Mouse (Mus musculus) intestine, postnatal 0 days (tissue): ENCODE data around the gene Cenpo. TPM values are rescaled to one million over a fixed set of nuclear protein-coding genes. Genes with fewer than 3 reads are reported as not detected.
A peak's percentile ranks its signal among the peaks of the same experiment; 100 is the strongest.
"Not testable (repeated sequence)": the region's sequence is repeated elsewhere in the genome, so short reads cannot be mapped to it uniquely, and the experiment has no call there.

Source experiments
- ATAC-seq: fragments of 200-750 bp; cut with Nextera tagmentation; 2 replicates; pipeline ENCODE4 v1.8.0; 2017; ENCODE audit warnings: mild to moderate bottlenecking, moderate TSS enrichment, moderate library complexity
- H3K27ac ChIP-seq: fragments of 300-500 bp; sonication (generic); 2 replicates; pipeline ENCODE4 v1.5.1; 2014; ENCODE audit warnings: mild to moderate bottlenecking, low read depth, low read length, moderate library complexity
- H3K27me3 ChIP-seq: fragments of 300-500 bp; sonication (generic); replicated peaks from 2 replicates; pipeline ENCODE4 v1.6.1; 2014; ENCODE audit warnings: low read length, mixed read lengths; ENCODE audit not compliant: control insufficient read depth, insufficient read depth
- H3K36me3 ChIP-seq: fragments of 300-500 bp; sonication (generic); 2 replicates; pipeline ENCODE4 v1.6.1; 2014; ENCODE audit warnings: mild to moderate bottlenecking, moderate library complexity; ENCODE audit not compliant: control insufficient read depth, insufficient read depth
- H3K4me1 ChIP-seq: fragments of 300-500 bp; sonication (generic); replicated peaks from 2 replicates; pipeline ENCODE4 v1.6.1; 2014; ENCODE audit warnings: antibody characterized with exemption, low read length, mixed read lengths; ENCODE audit not compliant: control insufficient read depth, insufficient read depth
- H3K4me2 ChIP-seq: fragments of 300-500 bp; sonication (generic); replicated peaks from 2 replicates; pipeline ENCODE4 v1.6.1; 2014; ENCODE audit warnings: low read depth, mild to moderate bottlenecking, moderate library complexity
- H3K4me3 ChIP-seq: fragments of 300-500 bp; sonication (generic); 2 replicates; pipeline ENCODE4 v1.5.1; 2014; ENCODE audit warnings: low read depth, low read length
- H3K9ac ChIP-seq: fragments of 300-500 bp; sonication (generic); 2 replicates; pipeline ENCODE4 v1.6.1; 2014; ENCODE audit warnings: mild to moderate bottlenecking, low read depth, low read length
- H3K9me3 ChIP-seq: fragments of 300-500 bp; sonication (generic); 2 replicates; pipeline ENCODE4 v1.6.1; 2016; ENCODE audit warnings: mixed run types; ENCODE audit not compliant: control insufficient read depth
- CTCF ChIP-seq: sonication (generic); IDR thresholded peaks from 2 replicates; pipeline ENCODE4 v1.5.1; 2016; ENCODE audit warnings: low read depth, mild to moderate bottlenecking, control low read depth, antibody characterized with exemption, moderate library complexity
- WGBS: fragments of 180-500 bp; shearing (Covaris S2); extraction: QIAGEN DNeasy Blood & Tissue Kit; methylation state at CpG from one replicate; pipeline ENCODE4 v1.1.7; 2014; 5-methylcytosine and 5-hydroxymethylcytosine counted together
- polyA plus RNA-seq: library from polyadenylated mRNA; unstranded; fragments of >200 nt; fragmentation: Nextera tagmentation; extraction: Ambion mirVana; gene quantifications from 2 replicates; pipeline ENCODE4 v1.2.1, GENCODE M21; 2015

Gene Cenpo
- polyA plus RNA-seq, 1 experiment from 2014 or later, result 5.2 TPM

GRCm38 (mm10) chr12:4252742-4253655, 18.9 kb upstream of the Cenpo start:
- Histone ChIP-seq H3K4me1 (no peaks in the 10 kb centered on the region), H3K27me3 (no peaks in the 10 kb centered on the region), H3K9ac (no peak overlapping the region), H3K4me2 (no peak overlapping the region), H3K27ac (no peak overlapping the region), H3K4me3 (no peak overlapping the region), H3K9me3 (no peaks in the 10 kb centered on the region), H3K36me3 (peaks cover 24% of the 10 kb centered on the region; the same call in 1 of the 2 replicates)
- WGBS, result 85% methylated on average over 16 of the region's 16 CpGs
- no peak for ATAC-seq
- TF ChIP-seq CTCF, result no peak

GRCm38 (mm10) chr12:4249786-4250185, 15.7 kb upstream of the Cenpo start:
- Histone ChIP-seq H3K4me3 (no peak overlapping the region), H3K4me2 (no peak overlapping the region), H3K4me1 (no peaks in the 10 kb centered on the region), H3K36me3 (peaks cover 18% of the 10 kb centered on the region), H3K27me3 (no peaks in the 10 kb centered on the region), H3K9me3 (no peaks in the 10 kb centered on the region), H3K9ac (no peak overlapping the region), H3K27ac (no peak overlapping the region)
- 0 out of 2 replicates have a peak, but pooled peaks have one; percentile 6 for TF ChIP-seq CTCF
- 92% methylated on average over 6 of the region's 6 CpGs for WGBS
- ATAC-seq, result no peak

GRCm38 (mm10) chr12:4245742-4246141, 11.6 kb upstream of the Cenpo start:
- Histone ChIP-seq H3K36me3 (no peaks in the 10 kb centered on the region; the same call in 1 of the 2 replicates), H3K4me2 (no peak overlapping the region), H3K4me3 (no peak overlapping the region), H3K27me3 (no peaks in the 10 kb centered on the region), H3K27ac (no peak overlapping the region), H3K9me3 (no peaks in the 10 kb centered on the region), H3K4me1 (no peaks in the 10 kb centered on the region), H3K9ac (no peak overlapping the region)
- ATAC-seq, result 0 out of 2 replicates have a peak, but pooled peaks have one; percentile 25
- WGBS, result 48% methylated on average over 10 of the region's 10 CpGs
- no peak for TF ChIP-seq CTCF

- no peak for TF ChIP-seq CTCF
- WGBS, result 85% methylated on average over 2 of the region's 2 CpGs
- no peak for ATAC-seq
These were observed 9.7 kb upstream of the Cenpo start for GRCm38 (mm10) chr12:4243805-4244204.

GRCm38 (mm10) chr12:4240281-4240680, 6.2 kb upstream of the Cenpo start:
- peaks cover 10% of the 10 kb centered on the region; the same call in 1 of the 2 replicates for H3K36me3 ChIP-seq
- not testable (repeated sequence) for H3K9ac ChIP-seq, H3K4me3 ChIP-seq, H3K27me3 ChIP-seq, ATAC-seq, H3K4me1 ChIP-seq, H3K27ac ChIP-seq, H3K9me3 ChIP-seq, H3K4me2 ChIP-seq
- WGBS, result 77% methylated on average over 8 of the region's 8 CpGs

More at GRCm38 (mm10) chr12:4243805-4244204, 9.7 kb upstream of the Cenpo start:
- Histone ChIP-seq H3K4me2 (no peak overlapping the region), H3K36me3 (no peaks in the 10 kb centered on the region; the same call in 1 of the 2 replicates), H3K9ac (no peak overlapping the region), H3K27me3 (no peaks in the 10 kb centered on the region), H3K27ac (no peak overlapping the region), H3K4me1 (no peaks in the 10 kb centered on the region), H3K4me3 (no peak overlapping the region), H3K9me3 (no peaks in the 10 kb centered on the region)

GRCm38 (mm10) chr12:4237481-4237880, 3.4 kb upstream of the Cenpo start:
- Histone ChIP-seq H3K9me3 (no peaks in the 10 kb centered on the region), H3K4me2 (no peak overlapping the region), H3K4me3 (no peak overlapping the region), H3K4me1 (no peaks in the 10 kb centered on the region), H3K27ac (no peak overlapping the region), H3K27me3 (no peaks in the 10 kb centered on the region), H3K36me3 (peaks cover 10% of the 10 kb centered on the region; the same call in 1 of the 2 replicates), H3K9ac (no peak overlapping the region)
- no peak for ATAC-seq
- TF ChIP-seq CTCF, result no peak
- WGBS, result 92% methylated on average over 15 of the region's 15 CpGs
